Mouse (Mus musculus): ENCODE data around the gene Dnajc25.

GRCm38 (mm10) chr4:59016922-59017321, 22.1 kb downstream of the Dnajc25 start:
- TF ChIP-seq POLR2A (IDR thresholded peaks at IDR 0.05; ENCODE audit: extremely low read depth, insufficient read depth, low read length): no peak
- no peak for TF ChIP-seq CTCF (IDR thresholded peaks at IDR 0.05; ENCODE audit: extremely low read depth, insufficient read depth, low read length)
